Mouse (Mus musculus): Measurements from ENCODE around the gene Fam170b. TPM values are rescaled to one million over a fixed set of nuclear protein-coding genes. Genes with fewer than 3 reads are reported as not detected.

The Fam170b gene
- total and polyA plus RNA-seq, 3 experiments = not detected

GRCm38 (mm10) chr14:32822812-32823211 lies 10.9 kb upstream of the Fam170b start:
- no peaks in the 10 kb centered on the region for H3K27me3 ChIP-seq (ENCODE audit: control insufficient read depth in 1 of 2, insufficient read depth in 2 of 2, low read length in 2 of 2)
- no peaks in the 10 kb centered on the region for H3K9me3 ChIP-seq (replicated peaks; ENCODE audit: insufficient read depth, low read length)
- H3K4me3 ChIP-seq (ENCODE audit: control insufficient read depth in 1 of 2, insufficient read depth in 1 of 2, low read depth in 2 of 2, low read length in 2 of 2) = no peak overlapping the region
- no peaks in the 10 kb centered on the region for H3K79me2 ChIP-seq (ENCODE audit: control insufficient read depth, insufficient read depth, low read length, poor library complexity)
- no peak overlapping the region for H3K9ac ChIP-seq (ENCODE audit: control insufficient read depth, low read depth, low read length, poor library complexity, severe bottlenecking)
- no peak for TF ChIP-seq POLR2AphosphoS5 (IDR thresholded peaks at IDR 0.05; ENCODE audit: borderline replicate concordance, low read depth, low read length)
- no peak for DNase-seq (ENCODE audit: low read depth, low spot score)
- H3K4me1 ChIP-seq (ENCODE audit: control insufficient read depth in 1 of 2, insufficient read depth in 2 of 2, low read length in 2 of 2) = no peaks in the 10 kb centered on the region
- no peaks in the 10 kb centered on the region for H3K36me3 ChIP-seq (ENCODE audit: control insufficient read depth in 1 of 2, insufficient read depth in 2 of 2, low read length in 2 of 2)
- H3K27ac ChIP-seq (ENCODE audit: control insufficient read depth, low read depth, low read length) = no peak overlapping the region

GRCm38 (mm10) chr14:32823861-32824260 lies 9.9 kb upstream of the Fam170b start:
- H3K9me3 ChIP-seq (replicated peaks; ENCODE audit: insufficient read depth, low read length) = no peaks in the 10 kb centered on the region
- no peaks in the 10 kb centered on the region for H3K79me2 ChIP-seq (ENCODE audit: control insufficient read depth, insufficient read depth, low read length, poor library complexity)
- H3K27ac ChIP-seq (ENCODE audit: control insufficient read depth, low read depth, low read length) = no peak overlapping the region
- no peak for DNase-seq (ENCODE audit: low read depth, low spot score)
- H3K9ac ChIP-seq (ENCODE audit: control insufficient read depth, low read depth, low read length, poor library complexity, severe bottlenecking) = no peak overlapping the region
- no peak overlapping the region for H3K4me3 ChIP-seq (ENCODE audit: control insufficient read depth in 1 of 2, insufficient read depth in 1 of 2, low read depth in 2 of 2, low read length in 2 of 2)
- no peaks in the 10 kb centered on the region for H3K4me1 ChIP-seq (ENCODE audit: control insufficient read depth in 1 of 2, insufficient read depth in 2 of 2, low read length in 2 of 2)
- H3K27me3 ChIP-seq (ENCODE audit: control insufficient read depth in 1 of 2, insufficient read depth in 2 of 2, low read length in 2 of 2) = no peaks in the 10 kb centered on the region
- TF ChIP-seq BHLHE40 (IDR thresholded peaks at IDR 0.05; ENCODE audit: borderline replicate concordance, low read depth, low read length) = no peak
- H3K36me3 ChIP-seq (ENCODE audit: control insufficient read depth in 1 of 2, insufficient read depth in 2 of 2, low read length in 2 of 2) = no peaks in the 10 kb centered on the region

- Histone ChIP-seq H3K4me1 (ENCODE audit: control insufficient read depth in 1 of 2, insufficient read depth in 2 of 2, low read length in 2 of 2) (no peaks in the 10 kb centered on the region), H3K79me2 (ENCODE audit: control insufficient read depth, insufficient read depth, low read length, poor library complexity) (no peaks in the 10 kb centered on the region), H3K9me3 (replicated peaks; ENCODE audit: insufficient read depth, low read length) (no peaks in the 10 kb centered on the region), H3K9ac (ENCODE audit: control insufficient read depth, low read depth, low read length, poor library complexity, severe bottlenecking) (no peak overlapping the region), H3K4me3 (ENCODE audit: control insufficient read depth in 1 of 2, insufficient read depth in 1 of 2, low read depth in 2 of 2, low read length in 2 of 2) (no peak overlapping the region), H3K27me3 (ENCODE audit: control insufficient read depth in 1 of 2, insufficient read depth in 2 of 2, low read length in 2 of 2) (no peaks in the 10 kb centered on the region), H3K36me3 (ENCODE audit: control insufficient read depth in 1 of 2, insufficient read depth in 2 of 2, low read length in 2 of 2) (no peaks in the 10 kb centered on the region), H3K27ac (ENCODE audit: control insufficient read depth, low read depth, low read length) (no peak overlapping the region)
- DNase-seq (ENCODE audit: low read depth, low spot score) = no peak
- TF ChIP-seq USF1 (IDR thresholded peaks at IDR 0.05; ENCODE audit: low read depth, low read length) (no peak), ZKSCAN1 (IDR thresholded peaks at IDR 0.05; ENCODE audit: low read depth, low read length) (no peak), SIN3A (IDR thresholded peaks at IDR 0.05; ENCODE audit: low read length) (no peak), CHD1 (IDR thresholded peaks at IDR 0.05; ENCODE audit: low read depth, low read length) (no peak), TAL1 (IDR thresholded peaks at IDR 0.05; ENCODE audit: low read length) (no peak)
These were observed 9.3 kb upstream of the Fam170b start for GRCm38 (mm10) chr14:32824267-32825150.

All from MEL (cell line).